Mouse (Mus musculus): ENCODE measurements around the gene Tmem79. TPM values are rescaled to one million over a fixed set of nuclear protein-coding genes. Genes with fewer than 3 reads are reported as not detected.
"Not testable (repeated sequence)": the region's sequence is repeated elsewhere in the genome, so short reads cannot be mapped to it uniquely, and the experiment has no call there.

Gene Tmem79
- polyA plus RNA-seq (2017; shearing (Covaris generic)), result 1 to 10 TPM in 1 of 2 experiments, under 1 TPM in 1; 0.78 to 1.3 TPM

- peak; percentile 94 for ATAC-seq
Observed at GRCm38 (mm10) chr3:88336058-88337013, at the start of gene Tmem79, which contains the start of gene Smg5. Gene Tmem79, minus strand, starts transcription at chr3:88336148. Gene Smg5, plus strand, starts transcription at chr3:88336260.

- no peak for ATAC-seq
Observed at GRCm38 (mm10) chr3:88384364-88384763, 48.4 kb upstream of the Tmem79 start, which contains the start of gene Bglap. Gene Bglap, minus strand, starts transcription at chr3:88384464.

GRCm38 (mm10) chr3:88382383-88382782 lies 46.4 kb upstream of the Tmem79 start:
- ATAC-seq, result not testable (repeated sequence)

- peak; percentile 93 for ATAC-seq
Observed at GRCm38 (mm10) chr3:88381389-88382315, 45.7 kb upstream of the Tmem79 start.

GRCm38 (mm10) chr3:88378599-88378998 lies 42.7 kb upstream of the Tmem79 start, which contains the start of gene Bglap2:
Gene Bglap2, minus strand, starts transcription at chr3:88378699.
- not testable (repeated sequence) for ATAC-seq

- not testable (repeated sequence) for ATAC-seq
Observed at GRCm38 (mm10) chr3:88376644-88377043, 40.7 kb upstream of the Tmem79 start.

- peak; percentile 84 for ATAC-seq
Observed at GRCm38 (mm10) chr3:88375750-88376626, 40.0 kb upstream of the Tmem79 start.

GRCm38 (mm10) chr3:88372643-88373042 lies 36.7 kb upstream of the Tmem79 start, which contains the start of gene Bglap3:
Gene Bglap3, minus strand, starts transcription at chr3:88372743.
- not testable (repeated sequence) for ATAC-seq

GRCm38 (mm10) chr3:88368511-88368910 lies 32.6 kb upstream of the Tmem79 start:
- ATAC-seq, result not testable (repeated sequence)

GRCm38 (mm10) chr3:88367517-88367916 lies 31.6 kb upstream of the Tmem79 start:
- ATAC-seq, result not testable (repeated sequence)

- peak; percentile 84 for ATAC-seq
Observed at GRCm38 (mm10) chr3:88366830-88367428, 31.0 kb upstream of the Tmem79 start.

GRCm38 (mm10) chr3:88365705-88366361 lies 29.9 kb upstream of the Tmem79 start:
- ATAC-seq, result no peak

GRCm38 (mm10) chr3:88364337-88364736 lies 28.4 kb upstream of the Tmem79 start, which contains the start of gene Paqr6:
Gene Paqr6, plus strand, starts transcription at chr3:88364584.
- no peak for ATAC-seq

GRCm38 (mm10) chr3:88363700-88364099 lies 27.8 kb upstream of the Tmem79 start:
- ATAC-seq, result no peak

GRCm38 (mm10) chr3:88361612-88362313 lies 25.8 kb upstream of the Tmem79 start:
- no peak for ATAC-seq

GRCm38 (mm10) chr3:88361096-88361495 lies 25.1 kb upstream of the Tmem79 start:
- ATAC-seq, result no peak

- no peak for ATAC-seq
Observed at GRCm38 (mm10) chr3:88359989-88360388, 24.0 kb upstream of the Tmem79 start.

GRCm38 (mm10) chr3:88359584-88359983 lies 23.6 kb upstream of the Tmem79 start:
- no peak for ATAC-seq

GRCm38 (mm10) chr3:88354396-88355165 lies 18.6 kb upstream of the Tmem79 start:
- ATAC-seq, result no peak

Measured in activated CD4-positive, CD25-positive, alpha-beta regulatory T cell, adult 4 months (primary cell).